Mouse (Mus musculus) liver, postnatal 0 days (tissue): Measurements from ENCODE around the gene Clpx. TPM values are rescaled to one million over a fixed set of nuclear protein-coding genes. Genes with fewer than 3 reads are reported as not detected.

Experiments used
- ATAC-seq: fragments of 200-750 bp; cut with Nextera tagmentation; 2 replicates; pipeline ENCODE4 v1.8.0; 2017; ENCODE audit warnings: mild to moderate bottlenecking, moderate library complexity
- DNase-seq: peaks from one replicate; pipeline ENCODE4 v3.0.0-alpha.2; 2016
- H3K27ac ChIP-seq: fragments of 300-500 bp; sonication (generic); 2 replicates; pipeline ENCODE4 v1.5.1; 2014; ENCODE audit warnings: antibody characterized with exemption, moderate library complexity, mild to moderate bottlenecking, low read depth
- H3K27me3 ChIP-seq: fragments of 300-500 bp; sonication (generic); 2 replicates; pipeline ENCODE4 v1.6.1; 2014; ENCODE audit warnings: low read length, control low read depth, mixed read lengths; ENCODE audit not compliant: insufficient read depth
- H3K36me3 ChIP-seq: fragments of 300-500 bp; sonication (generic); replicated peaks from 2 replicates; pipeline ENCODE4 v1.6.1; 2014; ENCODE audit warnings: mild to moderate bottlenecking, control low read depth, low read length, moderate library complexity, mixed read lengths; ENCODE audit not compliant: insufficient read depth
- H3K4me1 ChIP-seq: fragments of 300-500 bp; sonication (generic); 2 replicates; pipeline ENCODE4 v1.6.1; 2014; ENCODE audit warnings: antibody characterized with exemption, mild to moderate bottlenecking, control low read depth; ENCODE audit not compliant: insufficient read depth
- H3K4me2 ChIP-seq: fragments of 300-500 bp; sonication (generic); 2 replicates; pipeline ENCODE4 v1.6.1; 2014; ENCODE audit warnings: low read depth, mild to moderate bottlenecking, low read length, moderate library complexity, mixed read lengths
- H3K4me3 ChIP-seq: fragments of 300-500 bp; sonication (generic); 2 replicates; pipeline ENCODE4 v1.5.1; 2014; ENCODE audit warnings: low read depth, low read length
- H3K9ac ChIP-seq: fragments of 300-500 bp; sonication (generic); replicated peaks from 2 replicates; pipeline ENCODE4 v1.6.1; 2014; ENCODE audit warnings: mild to moderate bottlenecking, moderate library complexity
- H3K9me3 ChIP-seq: fragments of 300-500 bp; sonication (generic); 2 replicates; pipeline ENCODE4 v1.6.1; 2016; ENCODE audit warnings: mild to moderate bottlenecking, control low read depth, low read length, mixed read lengths
- CTCF ChIP-seq: sonication (generic); IDR thresholded peaks from 2 replicates; pipeline ENCODE4 v1.5.1; 2016; ENCODE audit warnings: antibody characterized with exemption, low read depth
- EP300 ChIP-seq: IDR thresholded peaks from 2 replicates; pipeline ENCODE4 v1.6.1; 2016; ENCODE audit warnings: antibody characterized with exemption, low read depth, mild to moderate bottlenecking
- WGBS: fragments of 180-500 bp; shearing (Covaris S2); extraction: QIAGEN DNeasy Blood & Tissue Kit; methylation state at CpG from one replicate; pipeline ENCODE4 v1.1.7; 2014; ENCODE audit not compliant: insufficient replicate concordance; 5-methylcytosine and 5-hydroxymethylcytosine counted together
- polyA plus RNA-seq: library from polyadenylated mRNA; unstranded; fragments of >200 nt; fragmentation: Nextera tagmentation; extraction: Ambion mirVana; gene quantifications from 2 replicates; pipeline ENCODE4 v1.2.1, GENCODE M21; 2015

The Clpx gene
- polyA plus RNA-seq, 1 experiment from 2014 or later, result 109 TPM

DNA sequence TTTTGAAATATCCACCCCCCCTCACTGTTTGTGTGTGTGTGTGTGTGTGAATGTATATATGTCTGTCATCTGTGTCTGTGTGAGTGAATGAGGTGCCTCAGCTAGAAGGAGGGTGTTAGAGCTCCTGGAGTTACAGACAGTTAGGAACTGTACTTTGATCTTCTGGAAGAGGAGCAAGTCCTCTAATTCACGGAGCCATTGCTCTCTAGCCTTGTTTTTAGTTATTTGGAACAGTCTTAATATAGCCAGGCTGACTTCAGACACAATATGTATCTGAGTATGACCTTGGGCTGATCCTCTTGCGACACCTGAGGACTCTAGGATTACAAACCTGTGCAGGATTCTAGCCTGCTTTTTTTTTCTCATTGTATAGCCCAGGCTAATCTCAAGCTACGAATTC lies 4.7 kb downstream of the Clpx start:
- no peak overlapping the region for H3K4me3 ChIP-seq
- no peaks in the 10 kb centered on the region for H3K27me3 ChIP-seq
- H3K9me3 ChIP-seq, result no peaks in the 10 kb centered on the region
- peaks cover 12% of the 10 kb centered on the region for H3K4me1 ChIP-seq
- DNase-seq (no peak), ATAC-seq (no peak)
- WGBS, result 77% methylated on average over 3 of the region's 3 CpGs
- peak overlapping the region; percentile 74 for H3K27ac ChIP-seq
- peak overlapping the region; percentile 32; the same call in 1 of the 2 replicates for H3K4me2 ChIP-seq
- TF ChIP-seq CTCF (no peak), EP300 (no peak)
- H3K36me3 ChIP-seq, result peaks cover 33% of the 10 kb centered on the region
- peak overlapping the region; percentile 11; the same call in 1 of the 2 replicates for H3K9ac ChIP-seq

DNA sequence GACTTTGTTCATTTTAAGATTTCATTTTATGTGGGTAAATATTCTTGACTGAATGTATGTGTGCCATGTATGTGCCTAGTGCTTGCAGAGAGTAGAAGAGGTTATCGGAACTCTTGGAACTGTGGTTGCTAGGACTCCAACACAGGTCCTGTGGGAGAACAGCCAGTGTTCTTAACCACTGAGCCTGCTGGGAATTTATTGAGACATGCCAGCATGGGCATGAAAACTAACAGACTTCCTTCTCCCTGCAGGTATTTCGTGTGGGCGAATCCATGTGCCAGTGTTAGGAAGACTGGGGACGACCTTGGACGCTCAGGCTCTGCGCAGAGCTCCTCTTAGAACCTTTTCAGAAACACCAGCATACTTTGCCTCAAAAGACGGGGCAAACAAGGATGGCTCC lies 5.6 kb downstream of the Clpx start:
- WGBS, result 94% methylated on average over 7 of the region's 7 CpGs
- H3K27me3 ChIP-seq, result no peaks in the 10 kb centered on the region
- no peak overlapping the region for H3K27ac ChIP-seq
- ATAC-seq (no peak), DNase-seq (no peak)
- peaks cover 12% of the 10 kb centered on the region for H3K4me1 ChIP-seq
- H3K4me3 ChIP-seq, result no peak overlapping the region
- no peaks in the 10 kb centered on the region for H3K9me3 ChIP-seq
- H3K36me3 ChIP-seq, result peaks cover 33% of the 10 kb centered on the region
- no peak for TF ChIP-seq CTCF
- no peak for TF ChIP-seq EP300
- no peak overlapping the region; the same call in 1 of the 2 replicates for H3K4me2 ChIP-seq
- no peak overlapping the region for H3K9ac ChIP-seq

DNA sequence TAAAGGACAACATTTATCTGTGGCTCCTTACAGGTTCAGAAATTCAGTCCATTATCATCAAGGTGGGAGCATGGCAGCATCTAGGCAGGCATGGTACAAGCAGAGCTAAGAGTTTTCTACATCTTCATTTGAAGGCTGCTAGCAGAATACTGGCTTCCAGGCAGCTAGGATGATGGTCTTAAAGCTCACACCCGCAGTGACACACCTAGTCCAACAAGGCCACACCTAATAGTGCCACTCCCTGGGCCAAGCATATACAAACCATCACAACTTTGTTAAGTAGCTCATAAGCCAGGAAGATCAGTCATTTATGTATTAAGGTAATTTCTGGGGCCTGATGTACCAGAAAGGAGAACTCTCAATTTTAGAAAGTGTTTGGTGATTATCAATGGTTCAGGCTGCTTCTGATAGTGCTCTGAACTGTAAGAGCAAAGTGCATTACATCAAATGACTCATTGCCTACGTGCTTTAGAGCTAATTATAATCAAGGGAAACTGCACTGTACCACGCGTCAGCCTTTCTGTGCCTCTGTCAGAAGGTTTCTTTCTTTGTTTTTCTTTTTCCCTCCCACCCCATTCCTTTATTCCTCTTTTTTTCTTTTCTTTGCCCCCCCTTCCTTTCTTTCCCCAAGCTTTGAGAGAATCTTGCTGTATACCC lies 8.4 kb downstream of the Clpx start:
- Histone ChIP-seq H3K4me3 (no peak overlapping the region), H3K27ac (peak overlapping the region; percentile 89), H3K9me3 (no peaks in the 10 kb centered on the region), H3K36me3 (peaks cover 48% of the 10 kb centered on the region), H3K4me1 (peaks cover 12% of the 10 kb centered on the region), H3K9ac (no peak overlapping the region), H3K4me2 (no peak overlapping the region), H3K27me3 (no peaks in the 10 kb centered on the region)
- TF ChIP-seq EP300 (no peak), CTCF (no peak)
- WGBS, result 87% methylated on average over 4 of the region's 4 CpGs
- DNase-seq, result no peak
- ATAC-seq, result no peak

DNA sequence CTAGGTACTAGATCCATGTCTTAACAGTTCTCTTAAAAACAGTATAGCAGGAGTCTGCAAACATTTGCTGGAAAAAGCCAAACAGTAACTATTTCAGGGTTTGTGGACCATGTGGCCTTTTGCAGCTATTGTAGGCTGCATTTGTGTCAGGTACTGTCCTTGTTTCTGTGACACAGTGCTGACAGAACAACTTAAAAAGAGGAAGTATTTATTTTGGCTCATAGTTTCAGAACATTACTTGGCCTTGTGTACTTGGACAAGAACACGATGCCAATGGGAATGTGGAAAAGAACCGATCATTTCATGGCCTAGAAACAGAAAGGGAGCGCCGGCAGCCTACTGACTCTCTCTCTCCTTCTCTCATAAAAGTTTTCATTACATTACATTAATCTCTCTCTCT lies 9.5 kb downstream of the Clpx start:
- Histone ChIP-seq H3K4me1 (peaks cover 9% of the 10 kb centered on the region), H3K36me3 (peaks cover 55% of the 10 kb centered on the region), H3K9me3 (no peaks in the 10 kb centered on the region), H3K9ac (no peak overlapping the region), H3K27me3 (no peaks in the 10 kb centered on the region), H3K4me2 (no peak overlapping the region), H3K27ac (peak overlapping the region; percentile 89), H3K4me3 (no peak overlapping the region)
- TF ChIP-seq EP300 (no peak), CTCF (no peak)
- ATAC-seq (peak; percentile 46), DNase-seq (no peak)
- 71% methylated on average over 4 of the region's 4 CpGs for WGBS

DNA sequence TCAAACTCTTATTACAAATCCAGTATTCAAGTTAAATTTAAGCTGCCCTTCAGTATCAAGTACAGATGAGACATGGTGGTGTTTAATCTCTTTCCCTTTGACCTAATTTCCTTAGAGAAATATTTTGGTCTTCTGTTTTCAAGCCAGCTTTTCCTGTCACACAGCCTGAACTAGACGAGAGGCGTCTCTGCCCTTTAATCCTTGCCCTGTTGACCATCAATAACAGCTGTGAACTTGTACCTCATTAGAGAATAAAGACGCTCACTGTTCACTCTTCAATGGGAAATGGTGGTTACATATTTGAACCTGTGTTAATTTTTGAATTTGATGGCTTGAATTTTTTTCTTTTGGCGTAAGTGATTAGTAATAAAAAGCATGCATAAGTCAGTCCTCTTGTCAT lies 10.2 kb downstream of the Clpx start:
- H3K4me1 ChIP-seq, result peaks cover 12% of the 10 kb centered on the region
- H3K9ac ChIP-seq, result no peak overlapping the region
- H3K36me3 ChIP-seq, result peaks cover 61% of the 10 kb centered on the region
- no peak overlapping the region for H3K4me3 ChIP-seq
- TF ChIP-seq EP300 (peak; percentile 66), CTCF (no peak)
- no peaks in the 10 kb centered on the region for H3K27me3 ChIP-seq
- peak overlapping the region; percentile 89 for H3K27ac ChIP-seq
- 67% methylated on average over 4 of the region's 4 CpGs for WGBS
- peak; percentile 66 for ATAC-seq
- H3K4me2 ChIP-seq, result no peak overlapping the region
- H3K9me3 ChIP-seq, result no peaks in the 10 kb centered on the region
- no peak for DNase-seq

DNA sequence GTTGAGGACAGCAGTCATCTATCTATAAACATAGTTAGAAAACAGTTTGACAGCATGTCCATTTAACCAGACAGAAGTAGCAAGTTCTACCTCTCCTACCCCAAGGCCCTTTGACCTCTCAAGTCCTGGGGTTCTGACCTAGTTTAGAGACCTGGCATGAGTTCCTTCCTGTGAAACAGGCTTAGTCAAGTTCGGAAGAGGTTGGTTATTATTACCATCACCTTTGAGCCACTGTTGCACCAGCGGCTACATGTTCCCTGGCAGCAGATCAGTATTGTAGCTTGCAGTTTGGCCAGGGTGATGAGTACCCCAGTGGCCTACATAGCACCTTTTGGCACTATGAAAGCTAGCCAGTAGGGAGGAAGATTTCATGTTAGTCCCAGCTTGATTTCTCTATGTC lies 12.6 kb downstream of the Clpx start:
- DNase-seq (peak; percentile 42), ATAC-seq (peak; percentile 75)
- 65% methylated on average over 2 of the region's 2 CpGs for WGBS
- Histone ChIP-seq H3K4me1 (peaks cover 12% of the 10 kb centered on the region), H3K27ac (peak overlapping the region; percentile 89), H3K9ac (peak overlapping the region; percentile 13; the same call in 1 of the 2 replicates), H3K4me2 (no peak overlapping the region), H3K27me3 (no peaks in the 10 kb centered on the region), H3K36me3 (peaks cover 50% of the 10 kb centered on the region), H3K9me3 (no peaks in the 10 kb centered on the region), H3K4me3 (no peak overlapping the region)
- TF ChIP-seq CTCF, result no peak
- peak; percentile 58 for TF ChIP-seq EP300
